Mouse (Mus musculus) adrenal gland, adult 2 months (tissue): ENCODE results near the gene Mrpl1. TPM values are rescaled to one million over a fixed set of nuclear protein-coding genes. Genes with fewer than 3 reads are reported as not detected.

ENCODE experiments used
- DNase-seq: peaks from one replicate; pipeline ENCODE4 v3.0.0; 2021
- polyA plus RNA-seq: library from polyadenylated mRNA; depleted of rRNA; stranded (reverse); fragments of >200 nt; gene quantifications from 2 replicates; pipeline ENCODE4 v1.2.3, GENCODE M21; 2012; rRNA removed
- total RNA-seq, 2 experiments: library from RNA; stranded (reverse); gene quantifications; 2 replicates each; pipeline ENCODE4 v1.2.3; 2021

Gene Mrpl1
- total and polyA plus RNA-seq, 3 experiments = 2.6 to 24.5 (median 18.2) TPM

- no peak for DNase-seq
Observed at GRCm38 (mm10) chr5:96308645-96309044, 99.4 kb downstream of the Mrpl1 start.

GRCm38 (mm10) chr5:96309566-96309965 lies 100.3 kb downstream of the Mrpl1 start:
- no peak for DNase-seq

- DNase-seq = no peak
Observed at GRCm38 (mm10) chr5:96311677-96312076, 102.4 kb downstream of the Mrpl1 start.

Other genes starting within 250 kb of the Mrpl1 start
- gene Cnot6l, start 45.3 kb upstream of the Mrpl1 start, total RNA-seq = 10 to 100 TPM; 63.4 to 97.2 TPM
- 1.5 and 2.1 TPM in 2 replicates for gene Cnot6l, start 45.3 kb upstream of the Mrpl1 start, polyA plus RNA-seq
- gene Fras1, start 164.5 kb downstream of the Mrpl1 start, total RNA-seq = 1 to 10 TPM; 1.6 to 1.8 TPM
- gene Fras1, start 164.5 kb downstream of the Mrpl1 start, polyA plus RNA-seq = 0.31 and 0.48 TPM in 2 replicates